Mouse (Mus musculus) embryonic facial prominence, embryonic 13.5 days (tissue): ENCODE results near the gene St6gal1. TPM values are rescaled to one million over a fixed set of nuclear protein-coding genes. Genes with fewer than 3 reads are reported as not detected.

Source experiments
- ATAC-seq: fragments of 200-750 bp; cut with Nextera tagmentation; 2 replicates; pipeline ENCODE4 v1.8.0; 2017; ENCODE audit warnings: low read depth; ENCODE audit not compliant: insufficient number of reproducible peaks, insufficient read depth, low FRiP score, low TSS enrichment
- H3K27ac ChIP-seq: fragments of 300-500 bp; sonication (generic); 2 replicates; pipeline ENCODE4 v1.5.1; 2015; ENCODE audit warnings: moderate library complexity, mild to moderate bottlenecking, inconsistent platforms
- H3K27me3 ChIP-seq: fragments of 300-500 bp; sonication (generic); 2 replicates; pipeline ENCODE4 v1.6.1; 2015; ENCODE audit warnings: mild to moderate bottlenecking, inconsistent platforms
- H3K36me3 ChIP-seq: fragments of 300-500 bp; sonication (generic); 2 replicates; pipeline ENCODE4 v1.6.1; 2015; ENCODE audit warnings: mild to moderate bottlenecking, inconsistent platforms
- H3K4me1 ChIP-seq: fragments of 300-500 bp; sonication (generic); 2 replicates; pipeline ENCODE4 v1.6.1; 2015; ENCODE audit warnings: inconsistent platforms
- H3K4me2 ChIP-seq: fragments of 300-500 bp; sonication (generic); 2 replicates; pipeline ENCODE4 v1.6.1; 2015; ENCODE audit warnings: moderate library complexity, mild to moderate bottlenecking, inconsistent platforms
- H3K4me3 ChIP-seq: fragments of 300-500 bp; sonication (generic); 2 replicates; pipeline ENCODE4 v1.5.1; 2015; ENCODE audit warnings: mild to moderate bottlenecking, inconsistent platforms
- H3K9ac ChIP-seq: fragments of 300-500 bp; sonication (generic); 2 replicates; pipeline ENCODE4 v1.6.1; 2015; ENCODE audit warnings: mild to moderate bottlenecking, inconsistent platforms
- H3K9me3 ChIP-seq: fragments of 300-500 bp; sonication (generic); 2 replicates; pipeline ENCODE4 v1.6.1; 2016; ENCODE audit warnings: inconsistent platforms
- WGBS: fragments of 180-500 bp; shearing (Covaris S2); methylation state at CpG from one replicate; pipeline ENCODE4 v1.1.7; 2015; ENCODE audit warnings: mixed read lengths; 5-methylcytosine and 5-hydroxymethylcytosine counted together
- polyA plus RNA-seq: library from polyadenylated mRNA; unstranded; fragments of >200 nt; fragmentation: Nextera tagmentation; extraction: Ambion mirVana; gene quantifications from 2 replicates; pipeline ENCODE4 v1.2.1, GENCODE M21; 2015

Gene St6gal1
- polyA plus RNA-seq, 1 experiment from 2014 or later, result 19.6 TPM

DNA sequence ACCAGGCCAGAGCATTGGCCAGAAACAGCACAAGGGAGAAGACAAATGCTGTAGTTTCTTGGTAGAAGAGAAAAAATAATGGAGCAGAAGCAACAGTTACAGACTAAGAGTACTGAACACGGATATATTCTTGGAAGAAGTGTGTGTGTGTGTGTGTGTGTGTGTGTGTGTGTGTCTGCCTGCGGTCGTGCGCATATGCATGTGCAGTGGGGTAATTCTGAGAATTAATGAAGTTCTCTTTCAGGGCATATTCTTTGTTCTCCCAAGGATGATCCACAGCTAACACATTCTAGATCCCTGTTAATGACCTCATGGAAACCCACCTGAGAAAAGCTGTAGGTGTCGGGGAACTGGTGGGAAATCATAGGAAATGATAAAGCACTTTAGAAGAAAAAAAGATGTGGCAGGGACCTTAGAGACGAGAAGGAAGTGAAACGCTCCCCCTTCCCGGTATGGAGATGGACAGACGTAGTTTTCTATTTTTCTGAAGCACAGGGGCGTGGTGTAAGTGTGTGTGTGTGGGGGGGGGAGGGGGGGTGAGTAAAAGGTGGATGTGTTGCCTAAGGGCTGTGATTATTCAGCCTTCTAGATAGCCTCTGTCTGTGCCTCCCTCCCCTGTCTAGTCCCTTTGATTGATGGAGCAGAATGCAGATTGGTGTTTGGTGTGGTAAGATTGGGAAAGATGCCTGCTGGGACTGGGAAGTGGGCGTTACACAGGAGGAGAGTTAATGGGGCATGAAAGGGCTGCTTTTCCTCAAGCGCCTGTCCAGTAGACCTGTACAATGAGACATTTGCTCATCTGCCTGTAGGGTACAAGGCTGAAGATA lies 82.8 kb downstream of the St6gal1 start:
- H3K9me3 ChIP-seq, result no peaks in the 10 kb centered on the region
- H3K27ac ChIP-seq, result no peak overlapping the region
- H3K4me2 ChIP-seq, result no peak overlapping the region
- no peaks in the 10 kb centered on the region for H3K36me3 ChIP-seq
- ATAC-seq, result no peak
- H3K4me1 ChIP-seq, result no peaks in the 10 kb centered on the region
- no peak overlapping the region for H3K4me3 ChIP-seq
- H3K27me3 ChIP-seq, result no peaks in the 10 kb centered on the region
- H3K9ac ChIP-seq, result no peak overlapping the region
- WGBS, result 69% methylated on average over 12 of the region's 12 CpGs

DNA sequence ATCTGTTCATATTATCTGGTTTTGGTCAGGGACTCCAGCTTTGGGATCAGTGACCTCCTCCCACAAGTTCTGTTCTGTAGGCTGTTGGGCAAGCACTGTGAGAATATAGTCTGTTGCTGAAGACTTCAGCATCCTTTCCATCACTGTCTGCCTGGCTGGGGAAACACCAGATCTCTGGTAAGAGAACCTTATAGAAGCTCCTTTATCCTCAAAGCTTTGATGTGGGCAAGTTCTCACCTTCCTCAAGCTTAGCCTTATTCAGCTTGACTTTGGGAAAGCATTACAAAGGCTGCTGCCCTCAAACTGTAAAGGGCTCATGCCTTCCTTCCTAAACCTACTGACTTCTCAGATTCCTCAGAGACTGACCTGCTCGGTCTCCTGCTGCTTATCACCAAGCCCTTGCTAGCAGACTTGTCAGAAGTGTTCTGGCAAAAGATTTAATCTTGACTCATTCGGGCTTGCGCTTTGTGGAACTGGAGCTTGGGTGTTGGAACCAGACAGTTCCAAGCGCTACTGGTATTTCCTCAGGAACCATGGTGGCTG lies 83.5 kb downstream of the St6gal1 start:
- 83% methylated on average over 4 of the region's 4 CpGs for WGBS
- no peak for ATAC-seq
- H3K9me3 ChIP-seq, result no peaks in the 10 kb centered on the region
- no peak overlapping the region for H3K9ac ChIP-seq
- H3K36me3 ChIP-seq, result no peaks in the 10 kb centered on the region
- H3K27me3 ChIP-seq, result no peaks in the 10 kb centered on the region
- no peaks in the 10 kb centered on the region for H3K4me1 ChIP-seq
- no peak overlapping the region for H3K27ac ChIP-seq
- no peak overlapping the region for H3K4me3 ChIP-seq
- no peak overlapping the region for H3K4me2 ChIP-seq

DNA sequence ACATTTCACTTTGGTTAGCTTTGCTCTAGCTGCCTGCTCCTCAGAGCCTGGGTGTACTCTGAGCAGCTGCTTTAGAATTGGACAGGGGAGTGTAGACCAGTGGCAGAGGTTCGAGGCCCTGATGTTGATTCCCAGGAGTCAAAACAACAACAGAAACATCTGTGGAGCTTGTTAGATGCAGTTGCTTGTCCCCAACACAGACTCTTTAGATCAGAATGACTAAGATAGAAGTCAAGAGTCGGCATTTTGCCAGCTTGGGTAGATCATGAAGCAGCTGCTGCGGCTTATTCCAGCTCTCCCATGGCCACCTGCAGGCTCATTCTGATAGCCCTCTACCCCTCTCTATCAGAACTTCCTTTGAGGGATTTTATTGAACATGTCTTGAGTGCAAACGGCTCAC lies 84.5 kb downstream of the St6gal1 start:
- Histone ChIP-seq H3K36me3 (no peaks in the 10 kb centered on the region), H3K4me2 (no peak overlapping the region), H3K27me3 (no peaks in the 10 kb centered on the region), H3K4me3 (no peak overlapping the region), H3K27ac (no peak overlapping the region), H3K9me3 (no peaks in the 10 kb centered on the region), H3K4me1 (no peaks in the 10 kb centered on the region), H3K9ac (no peak overlapping the region)
- ATAC-seq, result no peak
- 80% methylated on average over 4 of the region's 4 CpGs for WGBS

DNA sequence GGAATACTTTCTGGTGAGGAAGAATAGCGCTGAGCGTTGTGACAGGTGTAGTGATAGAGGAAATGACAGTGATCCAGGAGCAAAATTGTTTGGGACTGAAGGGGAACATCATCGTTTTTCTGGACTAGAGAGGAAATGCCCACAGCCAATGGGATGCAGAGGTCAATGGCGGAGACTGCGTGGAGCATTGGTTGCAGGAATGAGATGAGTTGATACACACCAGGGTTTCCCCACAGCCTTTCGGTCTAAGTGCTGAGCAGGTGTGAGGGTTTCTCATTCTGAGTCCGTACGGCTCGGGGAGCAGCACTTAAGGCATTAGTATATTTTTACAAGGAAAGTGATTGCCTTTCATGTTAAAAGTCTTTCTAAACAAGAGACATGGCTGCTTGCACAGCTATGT lies 88.1 kb downstream of the St6gal1 start:
- no peak for ATAC-seq
- Histone ChIP-seq H3K9ac (no peak overlapping the region), H3K4me3 (no peak overlapping the region), H3K27ac (no peak overlapping the region), H3K36me3 (peaks cover 2% of the 10 kb centered on the region; the same call in 1 of the 2 replicates), H3K4me2 (no peak overlapping the region), H3K4me1 (peaks cover 7% of the 10 kb centered on the region; the same call in 1 of the 2 replicates), H3K9me3 (no peaks in the 10 kb centered on the region), H3K27me3 (no peaks in the 10 kb centered on the region)
- 94% methylated on average over 9 of the region's 9 CpGs for WGBS

DNA sequence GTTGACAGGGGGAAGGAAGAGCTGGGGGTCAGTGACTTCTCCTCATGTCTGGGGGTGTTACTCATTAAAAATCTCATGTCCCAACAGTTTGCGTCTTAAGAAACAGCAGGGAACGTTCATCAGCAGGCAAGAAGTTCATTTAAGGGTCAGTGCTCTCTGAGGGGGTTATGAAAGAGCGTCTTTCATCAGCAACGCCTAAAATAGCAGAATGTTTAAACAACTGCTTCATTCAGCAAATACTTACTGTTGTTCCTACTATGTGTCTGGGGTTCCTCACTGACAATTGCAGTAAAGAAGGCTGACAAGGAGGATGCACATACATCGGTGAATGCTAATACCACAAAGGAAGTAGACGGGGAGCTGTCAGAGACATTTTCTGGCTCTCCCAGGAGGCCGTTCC lies 90.2 kb downstream of the St6gal1 start:
- H3K4me3 ChIP-seq, result no peak overlapping the region
- H3K4me2 ChIP-seq, result no peak overlapping the region
- peaks cover 7% of the 10 kb centered on the region; the same call in 1 of the 2 replicates for H3K4me1 ChIP-seq
- peaks cover 17% of the 10 kb centered on the region for H3K36me3 ChIP-seq
- no peaks in the 10 kb centered on the region for H3K27me3 ChIP-seq
- H3K9me3 ChIP-seq, result no peaks in the 10 kb centered on the region
- H3K27ac ChIP-seq, result no peak overlapping the region
- no peak for ATAC-seq
- H3K9ac ChIP-seq, result no peak overlapping the region
- 24% methylated on average over 7 of the region's 7 CpGs for WGBS

DNA sequence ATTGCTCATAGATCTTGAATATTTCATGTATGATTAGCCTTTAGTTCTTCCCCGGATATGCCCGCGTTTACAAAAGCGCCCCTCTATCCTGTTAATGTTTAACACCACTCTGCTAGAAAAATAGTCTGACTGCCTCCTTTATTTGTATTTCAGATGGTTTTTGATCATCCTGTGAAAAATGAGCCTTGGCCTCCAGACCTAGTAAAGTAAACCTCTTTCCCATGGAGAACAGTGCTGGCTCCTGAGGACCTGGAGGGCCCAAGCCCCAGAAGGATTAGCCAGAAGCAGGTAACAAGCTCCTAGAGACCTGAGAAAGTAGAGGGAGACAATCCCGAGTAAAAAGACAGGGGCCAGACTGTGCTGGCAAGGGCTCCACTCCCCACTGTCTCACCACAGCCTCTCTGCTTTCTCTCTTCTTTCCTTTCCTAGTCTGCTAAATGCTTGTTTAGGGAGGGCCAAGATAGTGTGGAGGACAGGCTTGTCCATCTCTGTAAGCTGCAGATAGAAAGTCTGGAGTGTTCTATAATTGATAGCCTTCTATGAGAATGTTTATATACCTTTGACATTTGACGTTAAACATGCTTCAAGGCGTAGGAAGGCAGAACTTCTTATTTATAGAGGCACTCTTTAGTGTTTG lies 93.0 kb downstream of the St6gal1 start:
- Histone ChIP-seq H3K4me3 (no peak overlapping the region), H3K27me3 (no peaks in the 10 kb centered on the region), H3K9me3 (no peaks in the 10 kb centered on the region), H3K4me1 (peaks cover 7% of the 10 kb centered on the region; the same call in 1 of the 2 replicates), H3K36me3 (peaks cover 32% of the 10 kb centered on the region), H3K27ac (no peak overlapping the region), H3K4me2 (no peak overlapping the region), H3K9ac (no peak overlapping the region)
- 87% methylated on average over 7 of the region's 7 CpGs for WGBS
- ATAC-seq, result no peak

DNA sequence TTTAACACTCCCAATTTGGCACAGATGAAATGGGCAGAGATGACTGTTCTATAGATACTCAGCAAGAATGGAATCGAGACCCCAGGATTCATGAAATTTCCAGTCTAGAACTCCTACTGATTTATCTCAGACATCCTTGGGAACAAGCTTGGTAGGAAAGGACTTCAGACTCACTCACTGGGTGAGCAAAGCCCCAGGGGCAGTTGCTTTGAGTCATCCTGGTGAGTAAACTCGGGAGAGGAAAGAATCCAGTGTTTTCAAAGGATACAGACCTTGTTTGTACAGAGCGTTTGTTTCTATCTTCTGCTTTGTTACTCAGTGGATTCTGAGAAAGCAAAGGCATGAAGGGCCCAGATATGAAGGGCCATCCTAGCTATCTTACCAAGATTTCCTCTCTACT lies 95.5 kb downstream of the St6gal1 start:
- H3K4me2 ChIP-seq, result no peak overlapping the region
- ATAC-seq, result no peak
- H3K9ac ChIP-seq, result no peak overlapping the region
- H3K4me1 ChIP-seq, result peaks cover 8% of the 10 kb centered on the region; the same call in 1 of the 2 replicates
- no peaks in the 10 kb centered on the region for H3K27me3 ChIP-seq
- no peak overlapping the region for H3K4me3 ChIP-seq
- peaks cover 32% of the 10 kb centered on the region for H3K36me3 ChIP-seq
- WGBS, result 89% methylated on average over 3 of the region's 3 CpGs
- H3K27ac ChIP-seq, result no peak overlapping the region
- H3K9me3 ChIP-seq, result no peaks in the 10 kb centered on the region

DNA sequence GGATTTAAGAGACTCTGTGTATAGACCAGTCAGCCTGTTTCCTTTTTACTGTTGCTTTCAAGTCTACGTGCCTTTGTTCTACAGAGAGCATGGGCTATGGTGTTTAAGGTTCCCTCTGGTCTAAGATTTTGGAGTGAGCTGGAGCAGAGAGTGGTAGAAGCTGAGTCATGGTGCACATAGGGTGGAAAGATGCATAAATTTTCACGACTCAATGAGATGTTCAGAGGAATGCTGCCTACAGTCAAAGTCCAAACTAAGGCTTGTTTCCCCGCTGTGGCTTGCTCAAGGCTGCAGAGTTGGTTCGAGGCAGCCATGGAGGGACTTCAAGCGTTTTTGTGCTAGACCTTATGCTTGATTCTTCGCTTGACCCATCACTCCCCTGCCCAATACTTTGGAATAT lies 96.0 kb downstream of the St6gal1 start:
- H3K9me3 ChIP-seq, result no peaks in the 10 kb centered on the region
- H3K27me3 ChIP-seq, result no peaks in the 10 kb centered on the region
- peaks cover 7% of the 10 kb centered on the region; the same call in 1 of the 2 replicates for H3K4me1 ChIP-seq
- H3K36me3 ChIP-seq, result peaks cover 32% of the 10 kb centered on the region
- ATAC-seq, result no peak
- WGBS, result 92% methylated on average over 6 of the region's 6 CpGs
- no peak overlapping the region for H3K4me2 ChIP-seq
- H3K4me3 ChIP-seq, result no peak overlapping the region
- H3K27ac ChIP-seq, result no peak overlapping the region
- H3K9ac ChIP-seq, result no peak overlapping the region

DNA sequence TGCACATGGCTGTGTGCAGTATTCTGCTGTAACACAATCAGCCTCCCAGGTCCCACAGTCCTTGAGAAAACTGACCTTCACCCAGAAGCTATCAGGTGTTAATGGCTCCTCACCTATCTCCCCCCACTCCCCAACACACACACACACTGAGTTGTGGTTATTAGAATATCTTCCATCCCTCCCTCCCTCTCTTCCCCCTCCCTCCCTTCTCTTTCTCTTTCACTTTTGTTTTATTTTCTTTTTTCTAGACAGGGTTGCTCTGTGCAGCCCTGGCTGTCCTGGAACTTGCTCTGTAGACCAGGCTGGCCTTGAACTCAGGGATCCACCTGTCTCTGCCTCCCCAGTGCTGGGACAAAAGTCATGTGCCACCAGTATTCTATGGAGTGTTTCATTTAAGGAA lies 97.9 kb downstream of the St6gal1 start:
- Histone ChIP-seq H3K9ac (no peak overlapping the region), H3K36me3 (peaks cover 41% of the 10 kb centered on the region), H3K9me3 (no peaks in the 10 kb centered on the region), H3K27ac (no peak overlapping the region), H3K4me1 (peaks cover 7% of the 10 kb centered on the region; the same call in 1 of the 2 replicates), H3K27me3 (no peaks in the 10 kb centered on the region), H3K4me2 (no peak overlapping the region), H3K4me3 (no peak overlapping the region)
- ATAC-seq, result no peak

DNA sequence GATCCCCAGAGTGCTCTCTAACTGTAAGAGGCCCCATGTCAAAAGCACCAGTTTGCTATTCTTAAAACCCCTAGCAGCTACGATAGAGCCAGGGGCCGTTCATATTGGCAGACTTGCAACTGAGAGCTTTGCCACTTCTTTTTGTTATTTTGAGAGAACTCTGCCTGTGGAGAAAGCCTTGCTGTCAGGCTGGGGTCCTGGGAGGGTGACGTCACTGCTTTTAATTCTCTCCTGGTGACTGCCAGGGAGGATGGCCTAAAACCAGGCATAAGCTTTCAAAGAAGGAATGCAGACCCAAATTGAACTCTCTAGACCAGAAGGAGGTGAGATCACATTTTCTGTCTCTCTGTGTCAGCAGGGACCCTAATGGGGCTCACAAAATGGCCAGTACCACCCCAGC lies 99.4 kb downstream of the St6gal1 start:
- Histone ChIP-seq H3K4me2 (no peak overlapping the region), H3K4me3 (no peak overlapping the region), H3K36me3 (peaks cover 45% of the 10 kb centered on the region), H3K9me3 (no peaks in the 10 kb centered on the region), H3K4me1 (peaks cover 7% of the 10 kb centered on the region; the same call in 1 of the 2 replicates), H3K27me3 (no peaks in the 10 kb centered on the region), H3K27ac (no peak overlapping the region; the same call in 1 of the 2 replicates), H3K9ac (no peak overlapping the region)
- ATAC-seq, result no peak
- WGBS, result 31% methylated on average over 3 of the region's 3 CpGs

DNA sequence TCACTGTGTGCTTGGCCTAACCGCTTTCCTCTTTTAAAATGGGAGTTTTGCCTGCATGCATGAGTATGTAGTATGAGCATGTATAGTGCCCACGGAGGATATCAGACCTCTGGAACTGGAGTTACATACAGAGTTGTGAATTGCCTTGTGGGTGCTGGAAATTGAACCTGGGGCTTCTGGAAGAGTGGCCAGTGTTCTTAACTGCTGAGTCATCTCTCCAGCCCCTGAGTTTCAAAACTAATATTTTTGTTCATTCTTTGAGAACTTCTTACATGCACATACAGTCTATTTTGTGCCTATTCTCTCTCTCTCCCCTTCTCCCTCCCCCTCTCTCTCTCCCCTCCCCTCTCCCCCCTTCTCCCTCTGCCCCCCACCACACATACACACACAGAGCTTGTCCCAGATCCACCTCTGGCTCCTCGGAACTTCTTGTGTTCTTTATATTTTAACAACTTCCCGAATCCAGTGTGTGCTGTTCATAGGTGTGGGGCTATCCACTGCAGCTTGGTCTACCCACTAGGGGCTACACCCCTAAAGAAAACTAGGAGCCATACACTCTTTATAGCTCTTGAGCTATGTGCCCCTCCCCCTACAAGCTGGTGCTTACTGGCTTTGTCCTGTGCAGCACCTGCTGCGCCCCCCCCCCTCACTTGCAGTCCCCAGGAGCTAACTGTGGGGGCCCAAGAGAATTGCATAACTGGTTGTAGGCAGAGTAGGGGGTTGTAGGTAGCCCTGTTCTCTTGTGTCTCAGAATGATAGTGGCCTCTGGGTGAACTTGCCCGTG lies 100.5 kb downstream of the St6gal1 start:
- peak; percentile 23; the same call in 1 of the 2 replicates for ATAC-seq
- Histone ChIP-seq H3K9me3 (no peaks in the 10 kb centered on the region), H3K27ac (no peak overlapping the region), H3K4me3 (no peak overlapping the region), H3K27me3 (no peaks in the 10 kb centered on the region), H3K4me1 (peaks cover 7% of the 10 kb centered on the region; the same call in 1 of the 2 replicates), H3K9ac (no peak overlapping the region), H3K4me2 (no peak overlapping the region), H3K36me3 (peaks cover 46% of the 10 kb centered on the region)
- 74% methylated on average over 6 of the region's 6 CpGs for WGBS
